Mouse (Mus musculus): Measurements from ENCODE around the gene Ppox.

Ppox gene

DNA sequence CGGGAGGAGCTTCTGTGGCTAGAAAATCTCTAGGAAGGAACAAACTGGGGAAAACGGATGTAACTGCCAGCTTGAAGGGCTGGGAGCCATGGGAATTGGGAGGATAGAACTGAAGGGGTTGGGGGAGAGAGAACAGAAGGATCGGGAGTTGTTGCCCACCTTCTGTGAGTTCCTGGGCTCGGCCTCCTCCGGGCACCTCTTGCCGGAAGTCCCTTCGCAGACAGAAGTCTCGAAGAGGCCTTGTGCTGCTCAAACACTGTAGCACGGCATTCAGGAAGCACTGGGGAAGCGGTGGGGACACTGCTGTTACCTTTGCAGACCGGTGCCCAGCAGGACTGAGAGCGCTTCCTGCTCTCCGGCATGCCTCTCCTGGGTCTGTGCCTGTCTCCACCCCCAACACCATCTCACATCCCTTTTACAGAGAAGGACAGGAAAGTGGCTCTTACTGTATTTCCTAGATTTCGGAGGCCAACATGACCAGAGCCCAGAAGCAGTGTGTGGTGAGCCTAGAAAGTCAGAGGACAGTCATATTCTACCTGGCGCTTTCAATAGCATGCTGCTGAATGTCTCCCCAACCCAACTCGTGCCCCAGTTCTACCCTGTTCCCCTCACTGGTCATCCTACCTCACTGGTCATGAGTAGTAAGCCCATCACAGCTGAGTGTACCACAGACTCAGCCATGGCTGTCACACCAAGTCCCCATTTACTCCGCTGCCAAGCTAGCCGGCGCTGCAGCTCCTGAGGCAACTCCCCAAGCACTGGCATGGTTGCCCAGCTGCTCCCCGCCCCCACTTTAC, 4.3 kb upstream of the Ppox start:
- DNase-seq: no peak

DNA sequence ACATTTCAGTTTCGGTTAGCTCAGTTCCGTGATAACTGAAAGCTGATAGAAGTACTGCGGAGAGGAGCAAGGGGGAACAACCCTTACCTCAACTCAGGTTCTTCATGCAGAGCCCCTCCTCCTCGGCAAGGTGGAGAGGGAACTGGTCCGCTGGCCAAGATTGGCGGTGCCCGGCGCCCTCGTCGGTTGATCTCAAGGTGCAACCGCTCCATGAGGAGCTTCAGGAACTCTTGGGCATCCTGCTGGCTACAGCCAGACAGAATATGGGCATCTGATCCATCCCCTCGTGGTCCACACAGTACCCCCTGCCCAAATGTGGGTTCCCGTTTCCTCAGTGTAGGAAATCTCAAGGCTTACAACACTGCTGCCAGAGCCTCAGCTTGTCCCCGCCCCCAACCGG, 3.5 kb upstream of the Ppox start:
- DNase-seq: no peak

DNA sequence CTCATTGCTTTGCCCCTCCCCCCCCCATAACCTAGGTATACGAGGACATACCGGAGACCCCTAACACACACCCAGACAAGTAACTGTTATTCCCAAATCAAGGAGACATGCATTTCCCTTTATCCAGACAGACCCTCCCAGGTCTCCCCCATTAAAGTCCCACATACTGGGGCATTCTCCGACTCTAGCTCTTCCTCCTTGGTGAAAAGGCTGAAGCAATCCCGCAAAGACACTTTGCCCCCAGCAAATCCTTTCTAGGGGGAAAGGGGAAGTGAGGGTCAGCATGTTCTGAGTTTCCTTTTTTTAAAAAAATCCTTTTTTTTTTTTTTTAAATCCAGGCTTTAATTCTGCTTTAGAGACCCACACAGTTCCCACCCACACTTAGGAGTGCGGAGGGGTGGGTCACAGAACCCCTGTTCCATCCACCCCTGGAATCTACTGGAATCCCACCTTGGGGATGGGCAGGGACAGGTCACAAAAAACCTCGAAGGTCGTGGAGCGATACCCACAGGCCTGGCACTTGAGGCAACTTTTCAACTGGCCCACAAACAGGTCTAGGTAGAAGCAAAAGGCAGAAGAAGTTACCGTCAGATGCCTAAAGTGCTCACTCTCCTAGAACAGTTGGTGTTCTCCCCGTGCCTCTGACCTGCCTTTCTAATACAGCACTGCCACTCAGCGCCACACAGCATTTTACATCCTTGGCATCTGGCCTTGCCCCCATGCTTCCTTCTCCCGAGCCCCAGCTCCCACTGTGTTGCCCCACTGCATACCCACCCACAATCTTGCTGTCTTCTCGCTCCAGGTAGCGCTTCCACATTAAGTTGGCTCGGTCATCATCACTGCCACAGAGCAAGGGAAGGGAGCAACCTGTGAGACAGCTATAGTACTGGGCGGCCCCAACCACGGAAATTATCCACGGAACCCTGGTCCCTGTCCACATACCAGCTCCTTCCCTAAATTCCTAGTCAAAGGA, 2.5 kb upstream of the Ppox start:
- no peak for DNase-seq

DNA sequence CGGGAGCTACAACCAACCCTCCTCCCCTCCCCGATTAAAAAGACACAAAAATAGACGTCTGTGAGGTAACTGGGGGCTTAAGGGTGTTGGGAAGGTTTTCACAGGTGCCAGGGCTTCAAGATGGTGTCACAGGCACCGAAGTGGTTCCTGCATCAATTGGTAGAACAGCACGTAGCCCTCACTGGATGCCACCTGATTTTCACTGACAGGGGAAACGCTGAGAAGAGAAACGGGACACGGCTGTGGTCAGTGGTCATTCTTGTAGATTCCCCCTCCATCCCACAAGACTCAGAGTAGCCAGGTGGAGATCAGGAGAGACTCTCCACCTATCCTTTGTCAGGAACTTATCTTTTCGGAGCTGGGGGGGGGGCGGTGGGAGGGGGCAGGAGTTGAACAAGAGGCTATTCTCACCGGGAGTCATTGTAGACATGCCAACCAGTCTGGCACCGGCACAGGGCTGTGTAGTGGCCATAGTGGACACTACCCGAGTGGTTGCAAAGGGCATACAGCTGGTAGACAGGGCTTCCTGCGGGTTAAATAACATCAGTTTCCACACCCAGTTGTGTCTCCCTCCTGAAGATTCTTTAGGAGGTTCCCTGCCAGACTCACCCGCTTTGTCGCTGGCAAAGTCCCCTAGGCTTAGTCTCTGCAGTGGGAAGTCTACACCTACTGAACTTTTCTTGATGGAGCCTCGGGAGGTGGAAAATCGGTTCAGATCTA, 1.3 kb upstream of the Ppox start:
- no peak for DNase-seq

DNA sequence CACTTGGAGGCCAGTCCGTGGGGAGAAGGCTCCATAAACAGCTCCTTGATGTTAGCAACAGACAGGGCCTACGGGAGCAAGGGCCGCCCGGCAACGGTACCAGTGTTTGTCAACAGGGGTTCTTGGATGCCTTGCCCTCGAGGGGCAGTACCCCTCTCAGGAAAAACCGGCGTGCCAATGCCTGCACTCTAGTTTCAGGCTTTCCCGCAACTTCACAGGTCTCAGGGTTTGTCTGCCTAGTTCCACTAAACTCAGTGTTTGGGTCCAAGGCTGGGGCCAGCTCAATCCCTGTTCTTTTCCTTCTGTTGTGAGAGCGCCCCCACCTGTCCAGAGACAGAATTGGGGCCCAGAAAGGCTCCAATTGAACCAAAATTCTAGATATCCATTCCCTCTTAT, 540 bp upstream of the Ppox start:
- DNase-seq: peak; percentile 75

DNA sequence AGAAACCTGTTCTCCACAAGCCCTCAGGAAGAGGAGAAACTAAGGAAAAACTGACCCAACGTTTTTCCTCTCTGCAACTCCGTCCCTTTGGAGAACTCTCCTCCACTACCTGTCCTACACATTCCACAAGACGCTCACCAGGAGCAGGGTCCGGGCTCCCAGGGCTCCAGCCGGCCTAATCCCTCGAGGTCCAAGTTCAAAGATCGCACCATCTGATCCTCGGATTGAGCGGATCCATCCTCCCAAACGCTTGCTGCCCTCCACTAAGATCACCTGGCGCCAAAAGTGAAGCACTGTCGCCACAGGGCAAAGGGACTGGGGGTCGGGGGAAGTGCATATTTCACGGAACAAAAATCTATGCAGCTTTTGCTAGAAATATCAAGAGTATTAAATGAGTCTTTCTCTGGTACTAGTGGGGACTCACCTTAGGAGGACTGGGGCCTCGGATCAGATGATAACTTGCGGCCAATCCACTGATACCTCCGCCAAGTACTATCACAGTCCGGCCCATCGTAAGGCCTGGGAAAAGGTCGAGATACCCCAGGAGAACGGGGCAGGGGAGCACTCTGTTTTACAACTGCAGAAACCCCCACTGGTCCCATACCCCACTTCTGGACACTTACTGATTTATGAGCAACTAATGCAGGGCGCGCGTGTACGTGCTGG, 603 bp downstream of the Ppox start:
- DNase-seq: no peak

DNA sequence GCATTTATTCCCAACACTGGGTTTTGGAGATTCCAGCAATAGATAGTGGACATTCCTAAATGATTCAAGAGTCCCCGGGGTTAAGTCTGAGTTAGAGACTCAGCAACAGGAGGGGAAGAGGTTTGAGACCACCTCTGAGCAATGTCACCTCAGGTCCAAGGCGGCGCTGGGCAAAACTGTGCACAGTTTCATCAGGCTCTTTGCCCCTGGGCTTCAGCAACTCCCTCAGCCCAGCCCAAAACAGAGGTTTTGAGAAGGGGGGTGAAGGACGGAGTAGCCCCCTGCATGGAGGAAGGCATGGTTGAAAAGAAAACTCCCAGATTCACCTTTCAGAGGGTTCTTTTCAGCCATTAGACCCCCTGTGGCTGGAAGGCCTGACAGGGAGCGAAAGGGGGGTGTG, 1.3 kb downstream of the Ppox start:
- DNase-seq: no peak

DNA sequence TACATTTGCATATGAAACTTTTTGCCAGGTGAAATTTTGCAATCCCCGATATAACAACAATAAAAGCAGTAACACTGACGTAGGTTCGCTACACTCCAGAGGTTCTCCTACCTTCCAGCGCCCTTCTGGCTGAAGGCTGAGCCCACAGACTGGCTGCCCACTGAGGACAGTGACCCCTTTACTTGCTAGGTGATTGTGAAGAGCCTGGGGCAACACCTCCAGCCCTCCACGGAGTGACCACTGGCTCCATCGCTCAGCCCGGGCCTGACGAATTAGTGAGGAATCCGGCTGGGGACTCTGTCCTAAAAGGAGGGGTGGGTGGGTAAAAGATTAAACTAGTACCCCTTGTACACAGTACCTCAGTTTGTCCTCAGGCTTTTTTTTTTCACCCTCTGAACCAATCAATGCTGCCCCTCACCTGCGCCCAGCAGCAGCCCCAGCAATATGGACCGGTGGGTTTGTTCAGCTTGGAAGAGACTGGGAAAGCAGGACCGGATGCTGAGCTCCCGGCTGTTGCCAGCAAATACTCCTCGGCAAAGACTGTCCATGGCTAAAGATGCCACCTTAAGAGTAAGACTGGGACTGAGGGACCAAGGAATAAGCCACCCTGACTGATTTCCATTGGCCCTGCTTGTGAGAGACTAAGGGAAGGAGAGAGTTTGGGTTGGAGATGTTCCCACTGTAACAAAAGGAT, 1.8 kb downstream of the Ppox start:
- DNase-seq: no peak

DNA sequence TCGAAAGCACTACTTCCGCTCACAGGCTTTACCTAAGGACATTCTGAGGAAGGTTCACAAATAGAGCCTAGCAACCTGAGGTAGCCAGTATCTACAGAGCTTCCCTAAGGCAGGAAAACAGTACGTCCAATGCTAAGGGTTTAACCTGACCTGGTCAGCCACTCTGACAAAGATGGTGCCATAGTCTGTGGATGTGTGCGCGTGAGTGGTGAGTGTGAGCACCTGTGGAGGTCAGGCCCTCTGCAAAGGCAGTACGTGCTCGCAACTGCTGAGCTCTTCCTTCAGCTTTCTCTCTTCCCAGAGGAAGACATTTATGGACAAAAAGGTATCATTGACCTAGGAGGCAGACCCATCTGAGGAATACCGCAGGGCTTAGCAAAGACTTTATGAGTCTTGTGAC, 2.5 kb downstream of the Ppox start:
- DNase-seq: no peak

DNA sequence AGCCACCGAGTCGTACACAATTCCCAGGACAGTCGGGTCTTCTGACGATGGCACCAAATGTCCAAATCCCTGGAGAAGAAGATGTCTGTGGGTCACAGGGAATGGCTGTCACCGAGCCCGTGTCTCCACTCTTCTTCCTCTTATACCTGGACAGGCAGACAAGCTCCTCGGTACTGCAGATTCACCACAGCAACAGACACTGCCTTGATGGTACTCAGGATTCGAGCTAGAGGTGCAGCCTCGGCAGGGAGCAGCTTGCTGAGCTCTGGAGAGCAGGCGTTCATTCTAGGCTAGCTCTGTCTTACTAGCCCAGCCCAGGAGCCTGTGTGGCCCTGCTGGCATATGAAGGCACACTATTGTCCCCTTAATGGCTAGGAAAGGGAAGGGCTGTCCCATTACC, 3.2 kb downstream of the Ppox start:
- no peak for DNase-seq

DNA sequence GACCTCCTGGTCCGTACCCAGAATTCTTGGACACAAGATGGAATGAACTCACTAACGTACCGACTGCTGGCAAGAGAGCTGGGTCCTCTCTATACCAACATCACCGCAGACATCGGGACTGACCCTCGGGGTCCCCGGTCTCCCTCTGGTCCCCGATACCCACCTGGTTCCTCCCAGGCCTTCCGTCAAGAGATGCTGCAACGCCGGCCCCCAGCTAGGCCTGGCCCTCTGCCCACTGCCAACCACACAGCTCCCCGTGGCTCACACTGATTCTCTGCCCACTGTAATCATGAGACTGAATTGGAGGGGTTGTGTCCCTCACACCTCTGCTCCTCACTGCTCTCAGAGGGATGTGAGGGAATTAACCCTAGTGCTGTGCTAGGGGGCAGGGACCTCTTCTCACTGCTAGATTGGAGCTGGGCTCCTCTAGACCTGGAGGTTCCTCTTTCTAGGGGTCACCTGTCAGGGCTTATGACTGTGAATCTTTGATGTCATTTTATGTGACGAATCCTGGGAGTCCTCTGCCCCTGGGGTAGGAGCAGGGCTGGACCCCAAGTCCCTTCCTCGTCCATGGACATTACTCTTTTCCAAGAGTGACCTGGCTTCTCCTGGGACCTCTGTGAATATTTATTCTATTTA, 4.8 kb downstream of the Ppox start:
- no peak for DNase-seq

DNA sequence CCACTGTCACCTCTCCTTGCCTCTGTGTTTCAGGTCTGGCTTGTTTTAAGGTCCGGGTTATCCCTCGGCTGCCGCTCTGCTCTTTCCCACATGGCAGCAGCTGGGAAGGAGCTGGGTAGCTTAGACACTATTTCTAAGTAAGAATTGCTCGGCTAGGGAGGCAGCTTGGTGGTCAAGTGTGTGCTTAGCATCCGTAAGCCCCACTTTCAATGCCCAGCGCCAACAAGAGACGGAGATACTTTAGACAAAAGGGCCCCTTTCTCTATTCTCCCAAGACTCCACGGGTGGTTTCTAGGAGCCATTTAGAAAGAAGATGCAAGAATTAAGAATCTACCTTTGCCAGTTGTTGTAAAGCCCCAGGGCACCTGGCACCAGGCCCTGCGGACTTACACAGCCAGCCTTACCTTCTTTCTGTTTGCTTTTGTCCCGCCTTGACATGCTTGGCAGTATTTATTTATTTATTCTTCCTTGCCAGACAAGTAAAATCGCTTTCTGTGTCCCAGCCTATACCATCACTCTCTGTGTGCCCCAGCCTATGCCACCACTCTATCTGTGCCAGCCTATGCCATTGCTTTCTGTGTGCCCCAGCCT, 5.7 kb downstream of the Ppox start:
- no peak for DNase-seq

DNA sequence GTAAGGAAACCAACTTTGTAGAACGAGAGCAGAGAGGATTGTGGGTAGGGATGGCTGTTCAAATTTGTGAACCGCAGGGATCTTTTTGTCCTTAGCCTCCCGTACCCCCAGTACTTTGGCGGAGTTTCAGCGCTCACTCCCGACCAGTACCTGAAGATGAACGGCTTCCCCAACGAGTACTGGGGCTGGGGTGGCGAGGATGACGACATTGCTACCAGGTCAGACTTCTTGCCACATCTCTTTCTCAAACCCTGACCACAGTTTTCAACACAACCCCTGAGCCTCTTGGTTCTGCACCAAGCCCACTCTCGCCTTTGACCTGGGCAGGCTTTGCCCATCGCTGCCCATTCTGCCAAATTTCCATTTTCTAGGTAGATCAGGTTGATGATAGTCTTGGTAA, 6.8 kb downstream of the Ppox start:
- DNase-seq: no peak

DNA sequence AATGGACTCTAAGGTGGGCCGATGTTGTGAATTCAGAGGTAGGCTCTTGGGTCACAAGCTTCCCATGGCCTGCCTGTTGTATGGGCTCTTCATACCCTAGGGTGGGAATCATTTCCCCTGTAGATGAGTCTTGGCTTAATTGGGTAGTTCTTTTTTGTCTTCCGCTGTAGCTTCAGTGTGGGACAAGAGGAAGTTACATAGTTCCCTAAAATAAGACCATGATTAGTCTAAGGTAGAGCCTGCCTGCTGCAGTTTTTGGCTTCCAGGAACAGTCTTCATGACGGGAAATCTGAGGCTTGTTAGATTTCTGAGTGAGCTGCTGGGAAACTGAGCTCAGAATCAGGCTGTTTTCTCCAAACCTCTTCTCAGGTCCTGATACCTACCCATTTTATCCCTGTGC, 8.9 kb downstream of the Ppox start:
- DNase-seq: no peak

DNA sequence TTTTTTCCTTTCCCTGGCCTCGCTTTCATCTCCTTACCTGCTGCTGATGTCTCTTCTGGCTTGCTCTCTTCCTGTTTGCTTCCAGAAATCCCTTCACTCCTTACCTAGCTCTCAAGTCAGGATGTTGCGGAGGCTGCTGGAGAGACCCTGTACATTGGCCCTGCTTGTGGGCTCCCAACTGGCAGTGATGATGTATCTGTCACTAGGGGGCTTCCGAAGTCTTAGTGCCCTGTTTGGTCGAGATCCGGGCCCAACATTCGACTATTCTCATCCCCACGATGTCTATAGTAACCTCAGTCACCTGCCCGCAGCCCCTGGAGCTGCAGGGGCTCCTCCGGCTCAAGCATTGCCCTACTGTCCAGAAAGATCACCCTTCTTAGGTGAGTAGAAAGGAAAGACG, 9.4 kb downstream of the Ppox start:
- DNase-seq: no peak

DNA sequence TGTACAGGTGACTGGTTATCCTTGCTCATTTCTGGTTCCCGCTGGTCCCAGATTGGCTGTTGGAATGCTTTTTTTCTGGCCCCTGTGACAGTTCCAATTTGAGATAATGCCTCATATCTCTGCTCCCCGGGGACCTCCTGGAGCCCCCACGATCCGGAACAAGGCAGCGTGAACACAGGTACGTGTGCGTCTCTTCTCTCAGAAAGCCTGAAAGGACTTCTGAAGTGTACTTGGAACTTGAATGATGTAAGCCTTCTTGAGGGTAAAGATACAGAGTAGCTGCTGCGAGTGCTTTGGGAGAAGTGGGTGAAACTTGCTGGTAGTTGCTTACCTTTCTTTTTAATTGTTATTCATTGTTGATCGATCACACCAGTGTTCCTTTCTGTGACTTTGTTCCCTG, 9.8 kb downstream of the Ppox start:
- DNase-seq: no peak

DNA sequence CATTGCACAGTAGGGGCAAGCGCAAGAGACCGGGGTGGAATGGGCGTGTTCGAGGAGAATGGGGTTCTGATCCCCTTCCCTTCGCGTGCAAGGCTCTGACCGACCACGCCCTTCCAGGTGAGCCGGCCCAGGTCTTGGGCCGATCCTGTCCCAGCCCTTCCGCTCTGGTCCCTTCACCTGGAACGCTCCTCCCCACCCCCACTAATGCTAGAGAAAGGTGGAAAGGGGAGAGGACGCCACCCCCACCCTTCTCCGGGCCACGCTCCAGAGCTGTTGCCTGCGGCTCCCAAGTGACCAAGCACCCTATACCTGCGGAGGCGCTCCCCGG, 10.4 kb downstream of the Ppox start:
- DNase-seq: no peak

DNA sequence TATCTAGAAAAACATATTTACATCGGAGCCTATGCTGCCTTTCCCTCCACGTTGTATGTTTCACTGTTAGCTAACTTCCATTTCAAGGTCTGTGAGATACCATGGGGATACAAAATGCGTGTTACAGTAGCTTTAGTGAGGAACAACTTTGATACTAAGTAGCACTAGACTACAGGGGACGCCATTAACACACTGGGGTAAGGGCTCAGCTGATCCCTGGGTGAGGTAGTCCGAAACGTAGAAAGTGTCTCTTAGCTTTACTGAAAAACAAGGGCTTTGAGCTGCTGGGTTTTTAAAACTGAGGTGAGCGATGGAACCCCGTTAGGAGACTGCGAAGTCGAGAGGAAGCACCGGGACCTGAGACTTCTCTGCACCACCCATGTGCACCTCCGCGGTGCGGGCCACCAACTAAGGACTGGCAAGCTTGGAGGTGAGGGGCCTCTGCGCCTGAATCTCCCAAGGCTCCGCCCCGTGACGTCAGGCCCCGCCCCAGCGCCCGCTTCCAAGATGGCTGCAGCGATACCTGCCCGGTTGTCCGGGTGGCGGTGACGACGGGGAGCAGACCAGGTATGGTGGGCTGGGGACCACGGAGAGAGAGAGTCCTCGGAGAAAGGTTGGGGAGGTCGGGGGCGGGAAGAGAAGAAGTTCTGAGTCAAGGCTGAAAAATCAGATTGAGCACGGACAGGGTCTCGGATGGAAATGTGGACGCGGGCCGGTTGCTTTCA, 11.0 kb downstream of the Ppox start, which contains the start of gene B4galt3:
B4galt3 (plus strand) TSS at position 481 of the 725 bp plus-strand sequence.
- DNase-seq: peak; percentile 93

DNA sequence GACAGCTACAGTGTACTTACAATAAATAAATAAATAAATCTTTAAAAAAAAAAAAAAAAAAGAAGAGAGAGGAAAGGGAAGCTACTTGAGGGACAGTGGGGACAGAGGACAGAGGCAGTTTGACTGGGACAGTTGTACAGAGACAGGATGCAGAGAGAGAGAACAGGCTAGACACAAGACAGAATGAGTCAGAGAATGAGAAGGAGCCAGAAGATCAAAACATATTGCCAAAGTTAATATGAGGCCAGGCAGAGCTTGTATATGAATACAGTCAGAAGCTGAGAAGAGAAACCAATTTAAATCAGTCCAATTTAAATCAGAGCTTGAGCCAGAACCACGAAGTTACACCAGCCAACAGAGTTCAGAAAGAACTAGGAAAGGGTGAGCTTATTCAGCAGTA, 12.6 kb downstream of the Ppox start:
- no peak for DNase-seq

DNA sequence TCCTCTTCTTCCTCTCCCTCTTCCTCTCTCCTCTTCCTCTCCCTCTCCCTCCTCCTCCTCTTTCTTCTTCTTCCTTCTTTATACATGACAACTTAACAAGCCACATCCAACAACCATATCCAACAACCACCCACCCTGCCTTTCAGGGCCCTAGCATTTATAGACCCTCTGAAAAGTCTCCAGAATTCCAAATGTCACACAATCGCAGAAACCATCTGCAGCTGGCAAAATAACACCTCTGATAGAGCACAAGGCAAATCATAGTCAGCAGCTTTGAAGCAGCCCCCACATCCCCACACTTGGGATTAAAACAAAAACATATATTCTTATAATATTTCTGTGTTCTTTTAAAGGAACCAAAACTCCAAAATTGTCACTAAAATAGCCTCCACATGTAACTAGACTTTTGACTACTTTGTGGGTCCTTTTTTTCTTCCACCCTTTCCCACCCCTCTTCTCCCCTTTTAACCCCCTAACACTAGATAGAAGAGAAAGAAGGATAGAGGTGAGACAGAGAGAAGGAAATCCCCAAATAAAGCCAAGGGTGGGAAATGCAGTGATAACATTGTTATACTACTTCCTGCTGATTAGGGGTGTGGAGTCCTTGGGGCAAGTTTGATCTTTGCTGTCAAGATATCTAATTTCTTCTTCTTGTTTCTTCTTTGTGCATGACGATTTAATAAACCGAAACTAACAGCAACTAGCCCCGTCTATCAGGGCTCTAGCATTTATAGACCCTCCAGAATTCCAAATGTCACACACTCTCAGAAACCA, 14.8 kb downstream of the Ppox start:
- no peak for DNase-seq
